Mouse (Mus musculus) retina, postnatal 7 days (tissue): ENCODE results near the gene Tubg2.
"Not testable (repeated sequence)": the region's sequence is repeated elsewhere in the genome, so short reads cannot be mapped to it uniquely, and the experiment has no call there.

Experiments used
- DNase-seq: peaks from one replicate; pipeline ENCODE4 v3.0.0-alpha.2; 2012; ENCODE audit warnings: low read depth, low spot score

Tubg2 gene

DNA sequence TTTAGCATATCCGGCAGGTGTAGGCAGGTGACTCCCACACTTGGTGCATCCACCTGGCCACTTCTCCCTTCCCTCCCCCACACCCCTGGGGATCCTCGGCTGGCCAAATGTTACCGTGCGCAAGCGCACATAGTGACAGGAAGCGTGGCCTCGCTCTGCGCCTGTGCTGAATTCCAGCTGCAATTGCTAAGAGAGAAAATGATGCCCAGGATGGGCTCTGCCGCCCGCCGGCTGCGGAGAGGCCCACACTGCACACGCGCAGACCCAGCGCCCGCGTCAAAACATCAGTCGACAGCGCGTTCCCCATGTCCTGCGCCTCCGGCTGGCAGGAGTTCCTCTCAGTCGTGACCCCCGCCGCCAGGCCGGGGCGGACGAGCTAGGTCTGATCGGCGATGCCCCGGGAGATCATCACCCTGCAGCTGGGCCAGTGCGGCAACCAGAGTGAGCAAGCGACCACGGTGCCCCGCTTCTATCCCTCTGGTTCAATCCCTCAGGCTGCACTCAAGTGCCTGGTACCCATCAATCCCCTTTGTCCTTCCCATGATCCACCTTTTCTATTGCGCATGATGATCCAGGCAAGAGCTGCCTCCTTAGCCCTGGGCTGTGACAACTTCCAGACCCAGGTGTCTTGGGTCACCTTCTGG, at the start of gene Tubg2:
TSS of gene Tubg2 (plus strand) at position 180 of the 644 bp plus-strand sequence.
- DNase-seq, result peak; percentile 46

GRCm38 (mm10) chr11:101109351-101109750, 46.4 kb upstream of the Tubg2 start:
- DNase-seq, result no peak

DNA sequence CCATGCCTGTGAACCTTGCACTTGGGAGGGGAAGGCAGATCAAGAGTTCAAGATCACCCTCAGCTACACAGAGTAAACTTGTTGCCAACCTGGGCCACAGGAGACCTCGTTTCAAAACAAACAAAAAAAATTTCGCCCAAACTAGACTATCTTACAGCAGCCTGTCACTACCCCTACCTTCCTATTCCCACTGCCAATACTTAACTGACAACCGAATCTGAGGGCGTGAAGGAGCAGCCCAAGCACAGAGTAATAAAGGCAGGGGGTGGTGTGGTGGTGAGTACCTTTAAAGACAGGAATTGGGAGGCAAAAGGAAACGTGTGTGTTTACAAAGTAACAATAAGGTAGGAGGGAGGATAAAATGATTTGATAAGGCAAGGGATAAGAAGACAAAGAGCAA, 45.0 kb upstream of the Tubg2 start:
- DNase-seq, result no peak

DNA sequence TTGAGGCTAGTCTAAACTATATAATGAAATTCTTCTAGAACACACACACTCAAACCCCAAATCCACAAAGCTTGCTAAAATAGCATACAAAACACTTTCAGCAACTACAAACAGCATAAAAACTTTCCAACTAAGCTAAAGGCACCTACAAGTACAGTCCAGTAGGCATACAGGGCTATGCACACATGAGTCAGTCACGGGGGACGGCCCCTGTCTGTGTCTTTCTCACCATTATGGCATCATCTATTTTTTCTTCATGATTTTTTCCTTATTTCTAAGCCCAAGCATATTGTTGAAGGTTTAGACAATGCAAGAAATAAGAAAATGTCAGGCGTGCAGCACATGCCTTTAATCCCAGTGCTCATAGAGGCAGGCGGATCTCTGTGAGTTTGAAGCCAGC, 44.5 kb upstream of the Tubg2 start:
- no peak for DNase-seq

DNA sequence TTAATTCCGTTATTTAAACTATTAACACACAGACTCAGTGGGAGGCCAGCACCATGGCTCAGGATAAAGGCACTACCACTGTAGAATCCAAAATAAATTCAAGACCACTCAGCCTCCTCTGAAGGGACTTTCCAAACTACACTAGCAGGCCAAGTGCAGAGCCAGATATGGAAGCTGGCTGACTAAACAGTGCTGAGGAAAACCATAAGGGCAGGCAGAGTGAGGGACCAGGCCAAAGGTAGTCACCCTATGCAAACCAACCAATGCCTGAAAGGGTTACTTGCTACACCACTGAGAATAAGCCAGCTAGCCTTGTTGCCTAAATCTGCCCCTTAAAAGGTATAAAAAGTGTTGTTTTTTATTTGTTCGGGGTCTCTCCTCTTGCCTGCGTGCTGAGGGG, 43.5 kb upstream of the Tubg2 start:
- no peak for DNase-seq

DNA sequence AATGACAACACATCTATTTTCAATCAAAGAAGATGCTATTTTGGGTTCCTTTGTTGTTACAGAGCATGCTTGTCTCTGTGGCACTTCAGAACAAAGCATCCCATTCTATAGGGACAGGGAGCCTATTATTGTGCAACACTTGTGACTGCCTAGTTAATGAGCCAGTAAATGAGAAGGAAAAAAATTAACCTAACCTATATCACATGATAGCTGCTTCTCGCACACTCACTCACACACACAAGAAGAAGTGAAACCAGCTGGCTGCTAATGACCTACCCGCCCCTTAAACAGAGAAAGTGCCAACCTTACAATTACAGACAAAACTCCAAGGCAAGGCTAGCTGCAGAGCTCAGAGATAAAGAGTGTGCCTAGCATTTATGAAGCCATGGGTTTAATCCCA, 40.1 kb upstream of the Tubg2 start:
- DNase-seq, result no peak

DNA sequence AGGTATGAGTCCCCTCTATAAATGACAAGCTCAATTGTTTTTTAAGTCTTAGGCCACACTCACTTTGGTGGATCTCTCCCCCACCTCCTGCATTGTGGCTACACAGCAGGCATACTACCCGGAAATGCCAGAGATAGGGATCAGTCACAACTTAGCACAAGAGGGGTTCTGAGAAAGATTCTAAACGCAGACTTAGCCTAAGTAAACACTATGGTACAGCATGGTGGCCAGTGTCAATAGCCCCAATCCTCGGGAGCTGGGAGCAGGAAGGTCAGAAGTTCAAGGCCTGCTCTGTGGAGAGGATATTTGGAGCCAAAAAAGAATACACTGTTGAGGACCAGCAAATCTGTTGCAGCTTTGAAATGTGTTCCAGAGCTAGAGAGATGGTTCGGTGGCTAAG, 37.6 kb upstream of the Tubg2 start:
- no peak for DNase-seq

GRCm38 (mm10) chr11:101119131-101119760, 36.5 kb upstream of the Tubg2 start:
- DNase-seq, result peak; percentile 27

- DNase-seq, result peak; percentile 99
These were observed 35.8 kb upstream of the Tubg2 start, which contains the start of the genes Retreg3 and Tubg1 for GRCm38 (mm10) chr11:101119761-101120544. TSS of gene Retreg3 (minus strand) at chr11:101119893. TSS of gene Tubg1 (plus strand) at chr11:101119938.

- no peak for DNase-seq
These were observed 35.0 kb upstream of the Tubg2 start for GRCm38 (mm10) chr11:101120545-101121188.

- not testable (repeated sequence) for DNase-seq
These were observed 31.2 kb upstream of the Tubg2 start for GRCm38 (mm10) chr11:101124494-101124893.

GRCm38 (mm10) chr11:101125008-101125407, 30.7 kb upstream of the Tubg2 start:
- DNase-seq, result not testable (repeated sequence)

GRCm38 (mm10) chr11:101127075-101127474, 28.6 kb upstream of the Tubg2 start:
- DNase-seq, result no peak

DNA sequence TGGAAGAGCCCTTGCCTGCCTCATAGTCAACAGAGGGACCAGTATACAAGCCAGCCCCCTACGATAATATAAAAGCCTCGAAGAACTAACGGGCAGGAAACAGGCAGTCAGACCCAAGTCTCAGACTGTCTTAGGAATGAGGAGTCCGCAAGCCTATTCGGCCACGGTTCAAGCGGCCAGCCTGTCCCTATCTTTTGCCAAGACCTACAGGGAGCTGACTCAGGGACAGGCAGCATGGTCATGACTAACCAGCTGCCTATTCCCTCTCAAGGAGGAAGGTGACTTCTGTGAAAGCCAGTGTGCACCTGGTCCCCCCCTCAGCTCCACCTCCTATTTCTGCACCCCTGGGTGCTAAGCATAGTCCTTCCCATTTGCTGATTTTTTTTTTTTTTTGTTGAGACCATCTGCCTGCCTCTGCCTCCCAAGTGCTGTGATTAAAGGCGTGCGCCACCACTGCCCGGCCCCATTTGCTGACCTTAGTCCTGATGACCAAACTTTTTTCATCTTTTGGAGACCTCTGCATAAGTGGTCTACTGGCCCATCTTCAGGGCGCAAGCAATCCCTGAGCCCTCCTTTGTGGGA, 26.6 kb upstream of the Tubg2 start:
- no peak for DNase-seq

DNA sequence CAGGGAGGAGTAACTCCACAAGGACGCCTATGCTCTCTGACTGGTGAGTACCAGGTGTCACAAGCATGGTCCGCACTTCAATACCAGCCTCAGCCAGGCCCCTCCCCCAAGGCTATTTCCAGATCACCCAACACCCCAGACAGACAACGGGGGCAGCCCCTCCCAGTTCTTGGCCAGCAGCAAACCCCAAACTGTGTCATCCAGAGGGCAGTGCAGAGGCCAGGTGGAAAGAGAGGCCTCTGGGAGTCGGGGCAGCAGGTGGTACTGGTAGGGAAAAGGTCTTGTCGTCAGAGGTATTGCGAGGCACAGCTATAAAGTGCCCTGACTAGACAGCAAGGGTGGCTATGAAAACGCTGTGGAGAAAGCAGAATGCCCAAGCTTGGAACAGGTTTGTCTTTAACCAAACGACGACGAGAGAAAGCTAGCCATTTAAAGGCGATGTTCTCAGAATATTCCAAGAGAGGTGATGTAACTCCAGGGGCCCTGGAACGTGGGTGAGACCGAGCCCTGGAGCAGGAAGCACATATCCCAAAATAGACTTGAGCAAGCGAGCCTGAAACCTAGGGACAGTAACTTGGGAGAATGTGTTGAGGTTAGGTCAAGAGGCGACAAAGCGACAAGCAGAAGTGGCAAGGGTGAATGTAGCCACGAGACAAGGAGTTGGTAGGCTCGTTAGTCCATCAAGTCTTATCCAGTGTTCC, 25.5 kb upstream of the Tubg2 start:
- no peak for DNase-seq

- DNase-seq, result no peak
These were observed 24.5 kb upstream of the Tubg2 start for GRCm38 (mm10) chr11:101131187-101131586.

DNA sequence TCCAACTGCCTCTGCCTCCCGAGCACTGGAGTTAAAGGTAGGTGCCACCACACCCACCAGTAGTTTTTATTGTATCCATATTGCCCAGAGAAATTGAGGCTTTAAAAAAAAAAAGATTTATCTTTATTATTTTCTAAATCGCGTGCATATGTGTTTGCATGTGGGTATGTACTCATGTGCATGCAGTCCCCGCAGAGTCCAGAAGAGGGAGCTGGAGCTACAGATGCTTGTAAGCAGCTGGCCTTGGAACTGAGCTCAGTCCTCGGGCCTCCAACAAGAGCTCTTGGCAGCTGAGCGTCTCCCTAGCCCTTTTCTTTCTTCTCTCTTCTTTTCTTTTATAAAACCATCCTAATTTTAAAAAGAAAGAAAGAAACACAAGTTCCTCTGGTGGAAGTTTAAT, 24.0 kb upstream of the Tubg2 start:
- DNase-seq, result peak; percentile 41

DNA sequence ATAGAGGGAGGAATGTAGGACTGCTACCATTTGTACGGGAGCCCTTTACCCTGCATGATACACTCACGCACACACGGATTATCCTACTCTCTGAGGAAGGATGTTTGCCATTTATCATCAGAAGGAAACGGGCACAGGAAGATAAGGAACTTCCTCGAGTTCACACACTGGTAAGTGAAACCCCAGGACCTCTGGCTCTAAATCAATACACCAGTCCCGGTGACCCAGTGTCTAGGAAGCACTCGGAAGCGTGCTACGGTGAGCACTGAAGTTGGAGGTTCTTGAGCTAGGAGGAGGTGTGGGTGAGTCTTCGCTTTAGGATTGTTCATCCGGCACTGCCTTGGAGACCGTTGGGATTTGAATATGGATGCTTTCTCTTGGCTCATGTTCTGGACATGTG, 22.7 kb upstream of the Tubg2 start:
- no peak for DNase-seq

DNA sequence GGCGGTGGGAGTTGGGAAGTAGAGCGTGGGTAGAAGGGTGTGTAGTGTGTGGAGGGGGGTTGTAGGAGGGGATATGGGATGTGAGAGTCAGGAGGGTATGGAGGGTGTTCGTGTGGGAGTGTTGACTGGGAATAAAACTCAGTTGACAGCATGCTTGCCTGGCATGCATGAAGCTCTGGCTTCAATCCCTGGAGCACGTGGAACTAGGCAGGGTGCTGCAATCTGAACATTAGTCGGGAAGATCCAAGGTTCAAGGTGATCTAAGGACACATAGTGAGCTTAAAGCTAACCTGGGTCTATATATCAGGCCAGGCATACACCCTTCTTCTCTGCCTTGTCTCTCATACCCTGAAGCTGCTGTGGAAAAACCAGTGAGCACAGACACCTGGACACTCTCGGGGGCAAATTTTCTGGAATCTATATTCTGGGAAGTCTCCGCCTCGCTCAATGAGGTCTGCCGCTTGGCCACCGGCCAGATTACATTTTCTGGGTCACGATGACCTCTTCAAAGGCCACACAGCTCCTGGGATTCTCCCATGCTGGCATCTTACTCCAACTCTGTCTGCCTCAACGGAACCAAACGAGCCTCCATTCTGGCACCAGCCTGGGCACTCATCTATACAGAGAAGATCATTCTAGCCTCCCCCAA, 21.4 kb upstream of the Tubg2 start:
- no peak for DNase-seq

DNA sequence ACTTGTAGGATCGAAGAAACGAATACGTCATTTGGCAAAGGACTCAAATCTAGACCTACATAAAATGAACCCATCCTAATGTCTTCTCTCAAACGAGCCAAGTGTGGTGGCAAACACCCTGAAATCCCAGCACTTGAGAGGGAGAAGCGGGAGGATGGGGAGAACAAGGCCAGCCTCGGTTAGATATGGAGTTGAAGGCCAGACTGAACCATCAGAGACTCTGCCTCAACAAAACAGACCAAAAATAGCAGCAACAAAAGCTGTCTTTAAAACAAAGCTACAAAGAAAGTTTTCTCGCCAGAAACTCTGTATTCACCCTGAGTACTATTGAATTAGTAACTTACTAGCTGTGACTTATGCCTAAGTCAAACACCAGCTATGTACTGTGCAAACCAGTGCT, 18.7 kb upstream of the Tubg2 start:
- DNase-seq, result no peak
